Mouse (Mus musculus) liver, postnatal 0 days (tissue): Measurements from ENCODE around the gene Gm12117. TPM values are rescaled to one million over a fixed set of nuclear protein-coding genes. Genes with fewer than 3 reads are reported as not detected.

Source experiments
- ATAC-seq: fragments of 200-750 bp; cut with Nextera tagmentation; 2 replicates; pipeline ENCODE4 v1.8.0; 2017; ENCODE audit warnings: mild to moderate bottlenecking, moderate library complexity
- DNase-seq: peaks from one replicate; pipeline ENCODE4 v3.0.0-alpha.2; 2016
- H3K27ac ChIP-seq: fragments of 300-500 bp; sonication (generic); 2 replicates; pipeline ENCODE4 v1.5.1; 2014; ENCODE audit warnings: antibody characterized with exemption, moderate library complexity, mild to moderate bottlenecking, low read depth
- H3K27me3 ChIP-seq: fragments of 300-500 bp; sonication (generic); 2 replicates; pipeline ENCODE4 v1.6.1; 2014; ENCODE audit warnings: low read length, control low read depth, mixed read lengths; ENCODE audit not compliant: insufficient read depth
- H3K36me3 ChIP-seq: fragments of 300-500 bp; sonication (generic); replicated peaks from 2 replicates; pipeline ENCODE4 v1.6.1; 2014; ENCODE audit warnings: mild to moderate bottlenecking, control low read depth, low read length, moderate library complexity, mixed read lengths; ENCODE audit not compliant: insufficient read depth
- H3K4me1 ChIP-seq: fragments of 300-500 bp; sonication (generic); 2 replicates; pipeline ENCODE4 v1.6.1; 2014; ENCODE audit warnings: antibody characterized with exemption, mild to moderate bottlenecking, control low read depth; ENCODE audit not compliant: insufficient read depth
- H3K4me2 ChIP-seq: fragments of 300-500 bp; sonication (generic); 2 replicates; pipeline ENCODE4 v1.6.1; 2014; ENCODE audit warnings: low read depth, mild to moderate bottlenecking, low read length, moderate library complexity, mixed read lengths
- H3K4me3 ChIP-seq: fragments of 300-500 bp; sonication (generic); 2 replicates; pipeline ENCODE4 v1.5.1; 2014; ENCODE audit warnings: low read depth, low read length
- H3K9ac ChIP-seq: fragments of 300-500 bp; sonication (generic); replicated peaks from 2 replicates; pipeline ENCODE4 v1.6.1; 2014; ENCODE audit warnings: mild to moderate bottlenecking, moderate library complexity
- H3K9me3 ChIP-seq: fragments of 300-500 bp; sonication (generic); 2 replicates; pipeline ENCODE4 v1.6.1; 2016; ENCODE audit warnings: mild to moderate bottlenecking, control low read depth, low read length, mixed read lengths
- CTCF ChIP-seq: sonication (generic); IDR thresholded peaks from 2 replicates; pipeline ENCODE4 v1.5.1; 2016; ENCODE audit warnings: antibody characterized with exemption, low read depth
- EP300 ChIP-seq: IDR thresholded peaks from 2 replicates; pipeline ENCODE4 v1.6.1; 2016; ENCODE audit warnings: antibody characterized with exemption, low read depth, mild to moderate bottlenecking
- WGBS: fragments of 180-500 bp; shearing (Covaris S2); extraction: QIAGEN DNeasy Blood & Tissue Kit; methylation state at CpG from one replicate; pipeline ENCODE4 v1.1.7; 2014; ENCODE audit not compliant: insufficient replicate concordance; 5-methylcytosine and 5-hydroxymethylcytosine counted together
- polyA plus RNA-seq: library from polyadenylated mRNA; unstranded; fragments of >200 nt; fragmentation: Nextera tagmentation; extraction: Ambion mirVana; gene quantifications from 2 replicates; pipeline ENCODE4 v1.2.1, GENCODE M21; 2015

The Gm12117 gene
- polyA plus RNA-seq, 1 experiment from 2014 or later, result not detected

GRCm38 (mm10) chr11:33228186-33228585, 48.4 kb downstream of the Gm12117 start:
- 64% methylated on average over 2 of the region's 2 CpGs for WGBS
- no peaks in the 10 kb centered on the region for H3K9me3 ChIP-seq
- H3K4me1 ChIP-seq, result no peaks in the 10 kb centered on the region
- no peak overlapping the region for H3K9ac ChIP-seq
- no peak for DNase-seq
- no peak overlapping the region for H3K4me2 ChIP-seq
- no peak for ATAC-seq
- H3K4me3 ChIP-seq, result no peak overlapping the region
- H3K27me3 ChIP-seq, result no peaks in the 10 kb centered on the region
- no peak overlapping the region for H3K27ac ChIP-seq
- TF ChIP-seq EP300, result no peak
- no peak for TF ChIP-seq CTCF
- no peaks in the 10 kb centered on the region for H3K36me3 ChIP-seq

GRCm38 (mm10) chr11:33226516-33226915, 50.0 kb downstream of the Gm12117 start:
- DNase-seq (no peak), ATAC-seq (no peak)
- 80% methylated on average over 8 of the region's 8 CpGs for WGBS
- Histone ChIP-seq H3K27ac (no peak overlapping the region), H3K27me3 (no peaks in the 10 kb centered on the region), H3K36me3 (no peaks in the 10 kb centered on the region), H3K4me3 (no peak overlapping the region), H3K9ac (no peak overlapping the region), H3K4me1 (no peaks in the 10 kb centered on the region), H3K9me3 (no peaks in the 10 kb centered on the region), H3K4me2 (no peak overlapping the region)
- TF ChIP-seq CTCF, result no peak
- TF ChIP-seq EP300, result no peak

Other genes with a start within 250 kb of the Gm12117 start
- 0.11 and 0.13 TPM in 2 replicates for gene Fgf18, start 129.3 kb downstream of the Gm12117 start, polyA plus RNA-seq
- gene Npm1, start 113.5 kb downstream of the Gm12117 start, polyA plus RNA-seq, result 321 TPM in 2 replicates
- not detected in 2 replicates for gene Tlx3, start 73.1 kb downstream of the Gm12117 start, polyA plus RNA-seq
- gene Ranbp17, start 237.0 kb upstream of the Gm12117 start, polyA plus RNA-seq, result 1.1 and 1.2 TPM in 2 replicates